Mouse (Mus musculus): Measurements from ENCODE around the gene Agbl4. TPM values are rescaled to one million over a fixed set of nuclear protein-coding genes. Genes with fewer than 3 reads are reported as not detected.
A peak's percentile ranks its signal among the peaks of the same experiment; 100 is the strongest.

The Agbl4 gene
- 1.5 and 3.4 TPM in 2 replicates for polyA plus RNA-seq (2014; fragmentation: Nextera tagmentation; extraction: Ambion mirVana)

- ATAC-seq (ENCODE audit: low read depth), result peak; percentile 99
- H3K4me2 ChIP-seq (ENCODE audit: low read depth, low read length), result peak within 1 kb of the TSS; percentile 63
- H3K4me1 ChIP-seq (ENCODE audit: control insufficient read depth, insufficient read depth, low read length), result no peaks in the 10 kb centered on the region
- H3K9me3 ChIP-seq (ENCODE audit: control insufficient read depth, low read length), result no peaks in the 10 kb centered on the region
- peak within 1 kb of the TSS; percentile 56 for H3K4me3 ChIP-seq (ENCODE audit: low read depth, low read length)
- no peaks in the 10 kb centered on the region for H3K36me3 ChIP-seq (ENCODE audit: control insufficient read depth, insufficient read depth, low read length)
- H3K27me3 ChIP-seq (ENCODE audit: control insufficient read depth, insufficient read depth, low read length), result no peaks in the 10 kb centered on the region
- peak within 1 kb of the TSS; percentile 18; the same call in 1 of the 2 replicates for H3K27ac ChIP-seq (ENCODE audit: low read depth, low read length)
- peak within 1 kb of the TSS; percentile 56 for H3K9ac ChIP-seq (replicated peaks; ENCODE audit: low read depth, low read length)
- WGBS, result 0% methylated on average over 27 of the region's 27 CpGs
Observed at GRCm38 (mm10) chr4:110397618-110398045, at the start of gene Agbl4. Agbl4 (plus strand) TSS chr4:110397661.

DNA sequence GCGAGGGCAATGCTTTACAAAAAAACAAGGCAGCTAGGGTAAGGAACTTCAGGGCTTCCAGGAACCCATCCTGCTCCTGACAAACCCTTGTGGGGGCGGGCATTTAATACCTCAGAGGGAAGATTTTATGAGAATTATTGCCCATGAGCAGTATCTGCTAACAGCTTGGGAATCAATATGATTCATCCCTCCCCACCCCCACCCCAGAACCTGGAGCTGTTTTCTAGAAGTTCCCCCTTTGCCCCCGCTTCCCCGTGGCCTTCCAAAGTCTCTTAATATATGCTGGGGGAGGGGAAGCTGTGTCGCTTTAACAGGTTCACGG, 46.6 kb upstream of the Agbl4 start:
- Histone ChIP-seq H3K27me3 (ENCODE audit: control insufficient read depth, insufficient read depth, low read length) (no peaks in the 10 kb centered on the region; the same call in 1 of the 2 replicates), H3K9ac (replicated peaks; ENCODE audit: low read depth, low read length) (peak overlapping the region; percentile 87), H3K36me3 (ENCODE audit: control insufficient read depth, insufficient read depth, low read length) (no peaks in the 10 kb centered on the region), H3K9me3 (ENCODE audit: control insufficient read depth, low read length) (no peaks in the 10 kb centered on the region), H3K4me1 (ENCODE audit: control insufficient read depth, insufficient read depth, low read length) (no peaks in the 10 kb centered on the region), H3K27ac (ENCODE audit: low read depth, low read length) (peak overlapping the region; percentile 88), H3K4me2 (ENCODE audit: low read depth, low read length) (peak overlapping the region; percentile 75), H3K4me3 (ENCODE audit: low read depth, low read length) (peak overlapping the region; percentile 81)
- ATAC-seq (ENCODE audit: low read depth), result peak; percentile 20
- WGBS, result 7% methylated on average over 6 of the region's 6 CpGs

DNA sequence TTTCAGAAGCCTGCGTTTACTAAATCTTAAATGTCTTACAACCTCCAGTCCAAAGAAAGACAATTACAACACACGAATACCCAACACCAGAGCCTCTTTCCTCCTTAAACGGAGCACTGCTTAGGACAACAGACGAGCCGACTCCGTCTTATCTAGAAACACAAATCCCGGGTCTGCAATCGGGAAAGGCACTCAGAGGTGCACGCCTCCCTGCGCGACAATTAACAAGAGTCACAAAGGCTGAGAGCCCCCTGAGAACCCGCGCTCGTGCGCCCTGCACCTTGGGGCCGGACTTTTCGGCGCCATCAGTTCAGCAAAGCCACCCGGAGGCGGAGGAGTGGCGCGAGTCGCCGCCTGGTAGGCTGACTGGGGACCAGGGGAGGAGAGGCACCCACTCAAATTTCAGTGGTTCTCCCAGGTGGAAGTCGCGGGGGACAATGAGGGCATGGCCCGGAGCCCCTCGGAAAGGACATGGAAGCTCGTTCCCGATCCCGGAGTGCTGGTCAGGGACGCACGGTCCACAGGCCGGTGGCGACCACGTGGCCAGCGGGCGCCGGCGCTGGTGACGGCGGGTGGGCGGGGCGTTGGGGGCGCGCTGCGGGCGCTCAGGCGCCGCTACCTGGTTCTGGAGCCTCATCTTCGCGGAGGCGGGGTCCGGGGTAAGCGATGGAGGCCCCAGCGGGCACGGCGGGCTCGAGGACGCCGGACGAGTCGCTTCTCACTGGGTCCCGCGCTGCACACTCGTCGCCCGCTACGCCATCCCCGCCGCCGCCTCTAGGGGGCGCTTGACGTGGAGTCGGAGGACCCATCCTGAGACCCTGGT, 46.1 kb upstream of the Agbl4 start, which contains the start of gene Elavl4:
TSS of gene Elavl4 (minus strand) at position 732 of the 823 bp plus-strand sequence.
- H3K36me3 ChIP-seq (ENCODE audit: control insufficient read depth, insufficient read depth, low read length), result no peaks in the 10 kb centered on the region
- no peaks in the 10 kb centered on the region for H3K9me3 ChIP-seq (ENCODE audit: control insufficient read depth, low read length)
- peak; percentile 96 for ATAC-seq (ENCODE audit: low read depth)
- H3K9ac ChIP-seq (replicated peaks; ENCODE audit: low read depth, low read length), result peak within 1 kb of the TSS; percentile 87
- H3K27me3 ChIP-seq (ENCODE audit: control insufficient read depth, insufficient read depth, low read length), result no peaks in the 10 kb centered on the region; the same call in 1 of the 2 replicates
- under 1% methylated on average over 74 of the region's 75 CpGs for WGBS
- H3K4me3 ChIP-seq (ENCODE audit: low read depth, low read length), result peak within 1 kb of the TSS; percentile 81
- H3K27ac ChIP-seq (ENCODE audit: low read depth, low read length), result peak within 1 kb of the TSS; percentile 88
- H3K4me2 ChIP-seq (ENCODE audit: low read depth, low read length), result peak within 1 kb of the TSS; percentile 75
- no peaks in the 10 kb centered on the region for H3K4me1 ChIP-seq (ENCODE audit: control insufficient read depth, insufficient read depth, low read length)

DNA sequence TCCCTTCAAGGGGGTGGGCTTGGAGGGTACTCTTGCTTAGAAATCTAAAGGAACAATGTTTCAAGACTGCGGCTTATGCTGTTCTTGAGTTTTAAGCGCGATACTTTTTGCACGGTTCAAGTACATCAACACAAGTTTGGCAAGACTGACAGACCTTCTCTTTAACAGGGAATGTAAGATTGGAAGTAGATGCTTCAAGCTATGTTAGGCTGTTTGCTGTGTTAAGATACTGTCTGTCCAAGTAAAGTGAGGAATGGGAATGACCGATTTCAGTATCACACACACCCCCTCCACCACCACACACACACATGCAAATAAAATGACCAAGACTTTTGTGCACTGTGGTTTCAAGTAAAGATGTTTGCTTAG, 45.5 kb upstream of the Agbl4 start:
- Histone ChIP-seq H3K4me1 (ENCODE audit: control insufficient read depth, insufficient read depth, low read length) (no peaks in the 10 kb centered on the region), H3K4me3 (ENCODE audit: low read depth, low read length) (peak overlapping the region; percentile 81), H3K36me3 (ENCODE audit: control insufficient read depth, insufficient read depth, low read length) (no peaks in the 10 kb centered on the region), H3K27ac (ENCODE audit: low read depth, low read length) (peak overlapping the region; percentile 88; the same call in 1 of the 2 replicates), H3K9ac (replicated peaks; ENCODE audit: low read depth, low read length) (peak overlapping the region; percentile 87), H3K9me3 (ENCODE audit: control insufficient read depth, low read length) (no peaks in the 10 kb centered on the region), H3K27me3 (ENCODE audit: control insufficient read depth, insufficient read depth, low read length) (no peaks in the 10 kb centered on the region; the same call in 1 of the 2 replicates), H3K4me2 (ENCODE audit: low read depth, low read length) (peak overlapping the region; percentile 75)
- 8% methylated on average over 5 of the region's 5 CpGs for WGBS
- no peak; the same call in 1 of the 2 replicates for ATAC-seq (ENCODE audit: low read depth)

- no peak overlapping the region for H3K27ac ChIP-seq (ENCODE audit: low read depth, low read length)
- no peaks in the 10 kb centered on the region for H3K27me3 ChIP-seq (ENCODE audit: control insufficient read depth, insufficient read depth, low read length)
- H3K4me3 ChIP-seq (ENCODE audit: low read depth, low read length), result no peak overlapping the region
- no peak overlapping the region for H3K9ac ChIP-seq (replicated peaks; ENCODE audit: low read depth, low read length)
- no peaks in the 10 kb centered on the region for H3K36me3 ChIP-seq (ENCODE audit: control insufficient read depth, insufficient read depth, low read length)
- H3K4me1 ChIP-seq (ENCODE audit: control insufficient read depth, insufficient read depth, low read length), result no peaks in the 10 kb centered on the region
- no peaks in the 10 kb centered on the region for H3K9me3 ChIP-seq (ENCODE audit: control insufficient read depth, low read length)
- H3K4me2 ChIP-seq (ENCODE audit: low read depth, low read length), result no peak overlapping the region
- no peak for ATAC-seq (ENCODE audit: low read depth)
- WGBS, result 58% methylated on average over 2 of the region's 2 CpGs
Observed at GRCm38 (mm10) chr4:110360568-110360967, 36.9 kb upstream of the Agbl4 start.

- 79% methylated on average over 5 of the region's 5 CpGs for WGBS
- H3K4me1 ChIP-seq (ENCODE audit: control insufficient read depth, insufficient read depth, low read length), result no peaks in the 10 kb centered on the region
- H3K4me2 ChIP-seq (ENCODE audit: low read depth, low read length), result no peak overlapping the region
- ATAC-seq (ENCODE audit: low read depth), result no peak
- H3K27ac ChIP-seq (ENCODE audit: low read depth, low read length), result no peak overlapping the region
- no peaks in the 10 kb centered on the region for H3K36me3 ChIP-seq (ENCODE audit: control insufficient read depth, insufficient read depth, low read length)
- no peaks in the 10 kb centered on the region for H3K9me3 ChIP-seq (ENCODE audit: control insufficient read depth, low read length)
- H3K9ac ChIP-seq (replicated peaks; ENCODE audit: low read depth, low read length), result no peak overlapping the region
- no peaks in the 10 kb centered on the region for H3K27me3 ChIP-seq (ENCODE audit: control insufficient read depth, insufficient read depth, low read length)
- H3K4me3 ChIP-seq (ENCODE audit: low read depth, low read length), result no peak overlapping the region
Observed at GRCm38 (mm10) chr4:110396221-110396620, 1.2 kb upstream of the Agbl4 start.

DNA sequence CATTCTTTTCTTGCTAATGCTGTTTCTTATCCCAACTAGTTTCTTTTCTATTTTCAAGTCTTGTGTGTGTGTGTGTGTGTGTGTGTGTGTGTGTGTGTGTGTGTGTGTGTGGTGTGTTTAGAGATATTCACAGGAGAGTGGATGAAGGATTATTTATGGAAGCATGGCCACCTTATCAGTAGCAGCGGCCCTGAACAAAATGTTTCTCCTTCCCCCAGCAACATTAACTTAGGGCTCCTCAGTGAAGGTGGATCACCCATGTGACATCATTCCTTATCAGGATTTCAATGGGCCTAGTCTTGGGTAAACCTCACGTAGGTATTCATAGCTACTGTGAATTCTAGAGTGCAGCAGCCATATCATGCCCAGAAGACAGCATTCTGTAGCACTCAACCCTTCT, 22.8 kb downstream of the Agbl4 start:
- 96% methylated on average over 2 of the region's 2 CpGs for WGBS
- H3K27ac ChIP-seq (ENCODE audit: low read depth, low read length), result no peak overlapping the region
- H3K4me3 ChIP-seq (ENCODE audit: low read depth, low read length), result no peak overlapping the region
- no peaks in the 10 kb centered on the region for H3K27me3 ChIP-seq (ENCODE audit: control insufficient read depth, insufficient read depth, low read length)
- H3K9me3 ChIP-seq (ENCODE audit: control insufficient read depth, low read length), result no peaks in the 10 kb centered on the region
- no peak overlapping the region for H3K9ac ChIP-seq (replicated peaks; ENCODE audit: low read depth, low read length)
- no peaks in the 10 kb centered on the region for H3K36me3 ChIP-seq (ENCODE audit: control insufficient read depth, insufficient read depth, low read length)
- no peak for ATAC-seq (ENCODE audit: low read depth)
- H3K4me1 ChIP-seq (ENCODE audit: control insufficient read depth, insufficient read depth, low read length), result no peaks in the 10 kb centered on the region
- no peak overlapping the region for H3K4me2 ChIP-seq (ENCODE audit: low read depth, low read length)

DNA sequence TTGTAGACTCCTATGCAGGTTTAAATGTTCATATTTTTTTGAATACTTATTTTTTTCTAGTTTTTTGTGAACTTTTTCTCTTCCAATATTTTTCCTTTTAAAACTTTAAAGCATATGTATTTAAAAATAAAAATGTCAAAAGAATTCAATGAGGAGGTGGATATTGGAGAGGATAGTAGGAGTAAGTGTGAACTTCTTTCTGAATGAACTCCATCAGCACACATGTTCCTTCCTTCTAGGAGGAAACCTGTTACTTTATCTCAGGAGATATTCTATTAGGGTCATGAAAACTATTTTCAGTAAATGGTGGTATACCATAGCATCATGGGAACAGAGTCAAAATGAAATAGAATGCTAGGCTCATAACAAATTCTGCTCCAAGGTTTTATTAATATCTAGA, 30.2 kb downstream of the Agbl4 start:
- Histone ChIP-seq H3K9ac (replicated peaks; ENCODE audit: low read depth, low read length) (no peak overlapping the region), H3K36me3 (ENCODE audit: control insufficient read depth, insufficient read depth, low read length) (no peaks in the 10 kb centered on the region), H3K9me3 (ENCODE audit: control insufficient read depth, low read length) (no peaks in the 10 kb centered on the region), H3K4me1 (ENCODE audit: control insufficient read depth, insufficient read depth, low read length) (no peaks in the 10 kb centered on the region), H3K4me3 (ENCODE audit: low read depth, low read length) (no peak overlapping the region), H3K4me2 (ENCODE audit: low read depth, low read length) (no peak overlapping the region), H3K27ac (ENCODE audit: low read depth, low read length) (no peak overlapping the region), H3K27me3 (ENCODE audit: control insufficient read depth, insufficient read depth, low read length) (no peaks in the 10 kb centered on the region)
- ATAC-seq (ENCODE audit: low read depth), result no peak

DNA sequence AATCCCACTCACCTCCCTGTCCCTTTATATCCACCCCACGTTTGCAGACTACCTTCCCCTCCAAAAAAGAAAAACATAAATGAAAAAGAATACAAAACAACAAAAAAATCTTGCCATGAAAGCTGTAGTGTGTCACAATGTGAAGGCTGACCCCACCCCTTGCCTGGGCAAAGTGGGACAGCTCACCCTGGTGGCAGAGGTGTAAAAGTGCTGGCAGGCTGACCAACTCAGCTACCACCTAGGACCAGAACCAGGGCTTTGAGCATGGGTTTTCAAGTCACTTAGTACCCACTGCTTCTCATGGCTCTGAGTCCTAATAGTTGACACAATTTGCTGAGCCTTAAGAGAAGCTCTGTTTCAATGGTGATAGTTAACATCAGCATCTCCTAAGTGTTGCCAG, 96.9 kb downstream of the Agbl4 start:
- no peak for ATAC-seq (ENCODE audit: low read depth)
- no peak overlapping the region for H3K4me2 ChIP-seq (ENCODE audit: low read depth, low read length)
- H3K4me1 ChIP-seq (ENCODE audit: control insufficient read depth, insufficient read depth, low read length), result no peaks in the 10 kb centered on the region
- 69% methylated on average over 1 of the region's 1 CpGs for WGBS
- no peaks in the 10 kb centered on the region for H3K36me3 ChIP-seq (ENCODE audit: control insufficient read depth, insufficient read depth, low read length)
- H3K9ac ChIP-seq (replicated peaks; ENCODE audit: low read depth, low read length), result no peak overlapping the region
- H3K27ac ChIP-seq (ENCODE audit: low read depth, low read length), result no peak overlapping the region
- no peaks in the 10 kb centered on the region for H3K9me3 ChIP-seq (ENCODE audit: control insufficient read depth, low read length)
- no peak overlapping the region for H3K4me3 ChIP-seq (ENCODE audit: low read depth, low read length)
- no peaks in the 10 kb centered on the region for H3K27me3 ChIP-seq (ENCODE audit: control insufficient read depth, insufficient read depth, low read length)
